Mouse (Mus musculus) naive thymus-derived CD4-positive, alpha-beta T cell, adult 5 months (primary cell): ENCODE measurements around the gene Tfpi. TPM values are rescaled to one million over a fixed set of nuclear protein-coding genes. Genes with fewer than 3 reads are reported as not detected.

Experiments used
- polyA plus RNA-seq: library from polyadenylated mRNA; unstranded; fragments of 100-300 nt; shearing (Covaris generic); gene quantifications from one replicate; pipeline ENCODE4 v1.2.1, GENCODE M21; 2017

Gene Tfpi
- polyA plus RNA-seq: 2.6 TPM

DNA sequence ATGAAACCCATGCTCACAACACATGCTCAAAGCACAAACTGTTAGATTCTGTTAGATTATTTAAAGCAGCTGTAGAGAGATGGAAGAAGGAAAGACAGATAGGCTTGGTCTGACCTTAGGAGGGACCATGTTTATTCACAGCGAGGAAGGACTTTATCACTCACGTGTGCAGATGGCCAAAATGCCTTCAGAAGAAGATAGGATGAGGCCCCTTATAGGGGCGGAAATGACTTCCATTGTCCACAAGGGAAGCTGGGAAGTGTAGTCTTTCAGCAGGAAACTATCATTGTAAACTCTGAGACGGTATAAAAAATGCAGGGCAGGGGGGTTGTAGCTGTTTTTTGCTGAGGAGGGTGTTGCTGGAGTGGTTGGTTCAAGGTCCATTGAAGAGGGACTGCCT lies at the start of gene Tfpi:
Gene Tfpi, minus strand, starts transcription at position 199 of the 400 bp plus-strand sequence.

DNA sequence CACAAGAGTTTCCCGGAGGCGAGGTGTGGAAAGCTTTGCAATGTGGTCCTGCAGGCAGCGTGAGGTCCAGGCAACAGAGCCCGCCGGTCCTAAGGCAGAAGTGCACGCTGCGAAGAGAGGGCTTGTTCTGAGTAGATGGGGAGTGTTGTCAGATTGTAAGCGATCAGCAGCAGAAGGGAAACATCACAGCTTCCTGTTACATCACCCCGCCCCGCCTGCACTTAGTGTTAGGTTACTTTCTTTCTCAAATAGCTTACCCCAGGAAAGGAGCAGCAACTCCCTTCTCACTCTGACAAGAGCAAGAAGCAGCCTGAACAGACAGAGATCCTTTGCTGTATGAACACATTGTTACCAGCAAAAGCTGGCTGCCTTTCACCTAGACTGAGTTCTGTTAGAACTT lies 51.4 kb downstream of the Tfpi start, which contains the start of gene Calcrl:
Gene Calcrl, minus strand, starts transcription at position 274 of the 400 bp plus-strand sequence.

Other genes starting within 250 kb of the Tfpi start
- 50.9 TPM for gene Calcrl, start 51.4 kb downstream of the Tfpi start, polyA plus RNA-seq
- gene Ctnnd1, start 174.0 kb upstream of the Tfpi start, polyA plus RNA-seq: not detected
- gene Btbd18, start 182.3 kb upstream of the Tfpi start, polyA plus RNA-seq: 0.19 TPM
- 48.7 TPM for gene Selenoh, start 194.0 kb upstream of the Tfpi start, polyA plus RNA-seq
- gene Gm28635, start 201.3 kb upstream of the Tfpi start, polyA plus RNA-seq: not detected
- 16.4 TPM for gene Med19, start 201.6 kb upstream of the Tfpi start, polyA plus RNA-seq
- gene Tmx2, start 202.4 kb upstream of the Tfpi start, polyA plus RNA-seq: 57.6 TPM
- 49.6 TPM for gene Zdhhc5, start 238.4 kb upstream of the Tfpi start, polyA plus RNA-seq